Comparison of ENCODE assay signal across 28 mouse cellular contexts in genomic region chr7:103854669-103855068, GRCm38 (mm10). TPM values are rescaled to one million over a fixed set of nuclear protein-coding genes. Genes with fewer than 3 reads are reported as not detected.
DNase-seq lines count a peak whose midpoint lies in the region; ATAC-seq and TF ChIP-seq lines count a peak whose summit lies in the region.
"Had no signal": no experiment of that assay in that cellular context is flagged by ENCODE, and none has a peak within 500 bp of the region (broad histone marks: within the 10 kb centered on the region; RNA-seq: fewer than 3 reads in every experiment).

No protein-coding gene starts in this region.

- intact Hi-C loops in heart, postnatal 10 days (cut with DNase I) = no loop called here

- ATAC-seq in liver, embryonic 13.5 days (ENCODE audit: low read depth) = peak; percentile 31
- no peak for ATAC-seq in liver, postnatal 0 days
- ATAC-seq in cerebellum, adult (ENCODE audit: insufficient number of reproducible peaks, low FRiP score, low TSS enrichment) = no peak
- ATAC-seq: CD4-positive, CD25-positive, alpha-beta regulatory T cell, adult 4 months; forebrain, embryonic 14.5 days; intestine, embryonic 16.5 days; Patski had no signal

- TF ChIP-seq POLR2A in MEL (IDR thresholded peaks at IDR 0.05; ENCODE audit: control insufficient read depth in 1 of 2, insufficient read depth in 1 of 2, low read depth in 1 of 2, low read length in 2 of 2, poor library complexity in 1 of 2) = no peak

- no peak overlapping the region for H3K9ac ChIP-seq in MEL (ENCODE audit: control insufficient read depth, low read depth, low read length, poor library complexity, severe bottlenecking)
- H3K9ac ChIP-seq in liver, embryonic 13.5 days = peak overlapping the region; percentile 49
- H3K9ac ChIP-seq in liver, postnatal 0 days (replicated peaks) = no peak overlapping the region
- H3K9ac ChIP-seq: embryonic facial prominence, embryonic 12.5 days; heart, embryonic 15.5 days; hindbrain, embryonic 15.5 days had no signal

- TF ChIP-seq EP300 in MEL (IDR thresholded peaks at IDR 0.05; ENCODE audit: low read depth in 1 of 2, low read length in 2 of 2) = peak; percentile 89 to 91
- TF ChIP-seq EP300 in liver, postnatal 0 days (IDR thresholded peaks at IDR 0.05; ENCODE audit: low read depth) = peak; percentile 95

- WGBS in heart, embryonic 10.5 days = 54% methylated on average over 1 of the region's 1 CpGs
- 41% methylated on average over 1 of the region's 1 CpGs for WGBS in liver, embryonic 13.5 days (ENCODE audit: insufficient replicate concordance)
- WGBS in liver, postnatal 0 days (ENCODE audit: insufficient replicate concordance) = 49% methylated on average over 1 of the region's 1 CpGs

- no peak for DNase-seq in heart, embryonic 10.5 days (ENCODE audit: low spot score)
- no peak for DNase-seq in heart, postnatal 10 days
- peak; percentile 70 for DNase-seq in MEL (ENCODE audit: low read depth, low spot score)
- DNase-seq in liver, embryonic 13.5 days = no peak
- no peak for DNase-seq in liver, postnatal 0 days
- DNase-seq in adrenal gland, adult 8-10 months = no peak
- no peak for DNase-seq in T-cell, adult 2 months (ENCODE audit: low spot score)
- DNase-seq: adrenal gland, adult 2 months; adrenal gland, postnatal 36 days; B cell, adult 2 months; cerebellum, adult 11 months; cerebellum, adult 9-10 months; cerebellum, postnatal 25 days; gastrocnemius, postnatal 14 days; heart, postnatal 36 days had no signal

- no peak overlapping the region for H3K4me3 ChIP-seq in heart, embryonic 10.5 days
- H3K4me3 ChIP-seq in MEL (ENCODE audit: control insufficient read depth in 1 of 2, insufficient read depth in 1 of 2, low read depth in 2 of 2, low read length in 2 of 2) = no peak overlapping the region
- no peak overlapping the region for H3K4me3 ChIP-seq in liver, embryonic 13.5 days (replicated peaks)
- no peak overlapping the region for H3K4me3 ChIP-seq in liver, postnatal 0 days (ENCODE audit: low read depth, low read length)
- H3K4me3 ChIP-seq: embryonic facial prominence, embryonic 12.5 days; heart, embryonic 15.5 days; hindbrain, embryonic 15.5 days had no signal

- no peaks in the 10 kb centered on the region for H3K27me3 ChIP-seq in heart, embryonic 10.5 days (ENCODE audit: insufficient read depth, poor library complexity, severe bottlenecking)
- H3K27me3 ChIP-seq in MEL (ENCODE audit: control insufficient read depth in 1 of 2, insufficient read depth in 2 of 2, low read length in 2 of 2) = no peaks in the 10 kb centered on the region
- no peaks in the 10 kb centered on the region for H3K27me3 ChIP-seq in liver, embryonic 13.5 days
- H3K27me3 ChIP-seq in liver, postnatal 0 days (ENCODE audit: insufficient read depth, low read length) = no peaks in the 10 kb centered on the region
- H3K27me3 ChIP-seq: embryonic facial prominence, embryonic 12.5 days; heart, embryonic 15.5 days; hindbrain, embryonic 15.5 days; Patski had no signal

- TF ChIP-seq RAD21 in MEL (IDR thresholded peaks at IDR 0.05; ENCODE audit: low read depth, low read length) = no peak

- no peak for TF ChIP-seq CTCF in MEL (IDR thresholded peaks at IDR 0.05 in 2 of 3, conservative IDR thresholded peaks at IDR 0.05 in 1 of 3; ENCODE audit: control insufficient read depth in 1 of 3, insufficient read depth in 1 of 3, low read depth in 2 of 3, low read length in 3 of 3, poor library complexity in 1 of 3, severe bottlenecking in 1 of 3)
- no peak for TF ChIP-seq CTCF in liver, postnatal 0 days (IDR thresholded peaks at IDR 0.05; ENCODE audit: low read depth)

- no peaks in the 10 kb centered on the region for H3K9me3 ChIP-seq in heart, embryonic 10.5 days
- H3K9me3 ChIP-seq in MEL (replicated peaks; ENCODE audit: insufficient read depth, low read length) = no peaks in the 10 kb centered on the region
- no peaks in the 10 kb centered on the region for H3K9me3 ChIP-seq in liver, embryonic 13.5 days (replicated peaks)
- H3K9me3 ChIP-seq in liver, postnatal 0 days (ENCODE audit: low read length) = no peaks in the 10 kb centered on the region
- H3K9me3 ChIP-seq: embryonic facial prominence, embryonic 12.5 days; G1E; heart, embryonic 15.5 days; hindbrain, embryonic 15.5 days had no signal

- no peaks in the 10 kb centered on the region; the same call in 1 of the 2 replicates for H3K4me1 ChIP-seq in heart, embryonic 10.5 days
- peaks cover 9 to 24% of the 10 kb centered on the region in 2 experiments for H3K4me1 ChIP-seq in MEL (ENCODE audit: control insufficient read depth in 1 of 2, insufficient read depth in 2 of 2, low read length in 2 of 2)
- peaks cover 60% of the 10 kb centered on the region for H3K4me1 ChIP-seq in liver, embryonic 13.5 days (replicated peaks)
- no peaks in the 10 kb centered on the region; the same call in 1 of the 2 replicates for H3K4me1 ChIP-seq in liver, postnatal 0 days (ENCODE audit: insufficient read depth)
- H3K4me1 ChIP-seq: embryonic facial prominence, embryonic 12.5 days; heart, embryonic 15.5 days; hindbrain, embryonic 15.5 days had no signal

- H3K36me3 ChIP-seq in heart, embryonic 10.5 days = no peaks in the 10 kb centered on the region
- H3K36me3 ChIP-seq in MEL (ENCODE audit: control insufficient read depth in 1 of 2, insufficient read depth in 2 of 2, low read length in 2 of 2) = peaks cover 0 to 24% of the 10 kb centered on the region in 2 experiments; a peak in 2 of 4 replicates
- no peaks in the 10 kb centered on the region for H3K36me3 ChIP-seq in liver, embryonic 13.5 days
- no peaks in the 10 kb centered on the region for H3K36me3 ChIP-seq in liver, postnatal 0 days (replicated peaks; ENCODE audit: insufficient read depth, low read length)
- H3K36me3 ChIP-seq: embryonic facial prominence, embryonic 12.5 days; G1E; heart, embryonic 15.5 days; hindbrain, embryonic 15.5 days had no signal

- H3K27ac ChIP-seq in heart, embryonic 10.5 days = 0 out of 2 replicates have a peak overlapping the region, but pooled peaks have one; percentile 19
- no peak overlapping the region for H3K27ac ChIP-seq in MEL (ENCODE audit: control insufficient read depth, low read depth, low read length)
- peak overlapping the region; percentile 78 for H3K27ac ChIP-seq in liver, embryonic 13.5 days
- H3K27ac ChIP-seq in liver, postnatal 0 days (ENCODE audit: low read depth) = peak overlapping the region; percentile 37; the same call in 1 of the 2 replicates
- H3K27ac ChIP-seq: embryonic facial prominence, embryonic 12.5 days; heart, embryonic 15.5 days; hindbrain, embryonic 15.5 days had no signal

- H3K4me2 ChIP-seq in liver, embryonic 13.5 days = no peak overlapping the region
- no peak overlapping the region for H3K4me2 ChIP-seq in liver, postnatal 0 days (ENCODE audit: low read depth, low read length)
- H3K4me2 ChIP-seq: embryonic facial prominence, embryonic 12.5 days; heart, embryonic 15.5 days; hindbrain, embryonic 15.5 days had no signal

- H3K79me2 ChIP-seq in MEL (ENCODE audit: control insufficient read depth, insufficient read depth, low read length, poor library complexity) = no peaks in the 10 kb centered on the region

RNA-seq across cellular contexts. Expression of gene Hbb-y, which starts 1.7 kb away (rescaled TPM):
- polyA plus RNA-seq in heart, embryonic 10.5 days (2016; fragmentation: Nextera tagmentation; extraction: Ambion mirVana) = 17,516 and 23,478 TPM in 2 replicates
- total RNA-seq in heart, postnatal 10 days (2021) = not detected
- total RNA-seq in MEL (2012; rRNA removed) = not detected in 2 replicates
- polyA plus RNA-seq in MEL (2012; ENCODE audit: insufficient read depth in 1 of 2, insufficient read length in 2 of 2, low read depth in 1 of 2, low replicate concordance in 2 of 2, missing spikeins in 1 of 2) = under 1 TPM in 1 of 2 experiments, not detected in 1; 0.11 TPM
- 3,309 and 4,306 TPM in 2 replicates for polyA plus RNA-seq in liver, embryonic 13.5 days (2015; fragmentation: Nextera tagmentation; extraction: Ambion mirVana)
- 5.5 and 5.6 TPM in 2 replicates for polyA plus RNA-seq in liver, postnatal 0 days (2015; fragmentation: Nextera tagmentation; extraction: Ambion mirVana)
- total RNA-seq in adrenal gland, adult 8-10 months (2022) = not detected
- total RNA-seq: adrenal gland, adult 2 months; adrenal gland, postnatal 36 days; G1E; gastrocnemius, postnatal 14 days; heart, adult 8-10 months; heart, postnatal 36 days had no signal
- polyA plus RNA-seq: adrenal gland, adult 2 months; CD4-positive, CD25-positive, alpha-beta regulatory T cell, adult 4 months; G1E; gonadal fat pad, adult 2 months; Patski had no signal

RNA-seq across cellular contexts. Expression of gene Hbb-bh1, which starts 11.7 kb away (rescaled TPM):
- 8,898 and 9,884 TPM in 2 replicates for polyA plus RNA-seq in heart, embryonic 10.5 days (2016; fragmentation: Nextera tagmentation; extraction: Ambion mirVana)
- total RNA-seq in heart, postnatal 10 days (2021) = not detected
- total RNA-seq in MEL (2012; rRNA removed) = not detected in 2 replicates
- under 1 TPM in 1 of 2 experiments, not detected in 1; 0.15 TPM for polyA plus RNA-seq in MEL (2012; ENCODE audit: insufficient read depth in 1 of 2, insufficient read length in 2 of 2, low read depth in 1 of 2, low replicate concordance in 2 of 2, missing spikeins in 1 of 2)
- polyA plus RNA-seq in liver, embryonic 13.5 days (2015; fragmentation: Nextera tagmentation; extraction: Ambion mirVana) = 367 and 436 TPM in 2 replicates
- polyA plus RNA-seq in liver, postnatal 0 days (2015; fragmentation: Nextera tagmentation; extraction: Ambion mirVana) = 1.8 and 2.5 TPM in 2 replicates
- total RNA-seq in adrenal gland, adult 8-10 months (2022) = not detected
- total RNA-seq: adrenal gland, adult 2 months; adrenal gland, postnatal 36 days; gastrocnemius, postnatal 14 days; heart, adult 8-10 months; heart, postnatal 36 days had no signal
- polyA plus RNA-seq: adrenal gland, adult 2 months; CD4-positive, CD25-positive, alpha-beta regulatory T cell, adult 4 months; cortical plate, adult 2 months; G1E; gonadal fat pad, adult 2 months; Patski had no signal

RNA-seq across cellular contexts. Expression of gene Hbb-bh2, which starts 14.3 kb away (rescaled TPM):
- polyA plus RNA-seq in heart, embryonic 10.5 days (2016; fragmentation: Nextera tagmentation; extraction: Ambion mirVana) = 0.28 and 1.2 TPM in 2 replicates
- not detected for total RNA-seq in heart, postnatal 10 days (2021)
- total RNA-seq in MEL (2012; rRNA removed) = not detected in 2 replicates
- polyA plus RNA-seq in MEL (2012; ENCODE audit: insufficient read depth in 1 of 2, insufficient read length in 2 of 2, low read depth in 1 of 2, low replicate concordance in 2 of 2, missing spikeins in 1 of 2) = not detected
- polyA plus RNA-seq in liver, embryonic 13.5 days (2015; fragmentation: Nextera tagmentation; extraction: Ambion mirVana) = 0.32 and 0.36 TPM in 2 replicates
- not detected in 2 replicates for polyA plus RNA-seq in liver, postnatal 0 days (2015; fragmentation: Nextera tagmentation; extraction: Ambion mirVana)
- not detected for total RNA-seq in adrenal gland, adult 8-10 months (2022)
- total RNA-seq: adrenal gland, adult 2 months; adrenal gland, postnatal 36 days; G1E; gastrocnemius, postnatal 14 days; heart, adult 8-10 months; heart, postnatal 36 days had no signal
- polyA plus RNA-seq: adrenal gland, adult 2 months; CD4-positive, CD25-positive, alpha-beta regulatory T cell, adult 4 months; cortical plate, adult 2 months; forebrain, embryonic 14.5 days; G1E; gonadal fat pad, adult 2 months; heart, embryonic 15.5 days; hindbrain, embryonic 11.5 days; hindbrain, embryonic 15.5 days; intestine, embryonic 16.5 days; Patski had no signal

RNA-seq across cellular contexts. Expression of gene Hbb-bs, which starts 26.8 kb away (rescaled TPM):
- polyA plus RNA-seq in heart, embryonic 10.5 days (2016; fragmentation: Nextera tagmentation; extraction: Ambion mirVana) = 173 and 274 TPM in 2 replicates
- total RNA-seq in heart, postnatal 10 days (2021) = 1,000 to 10,000 TPM; 4,406 to 9,811 TPM
- total RNA-seq in MEL (2012; rRNA removed) = 79.0 and 138 TPM in 2 replicates
- polyA plus RNA-seq in MEL (2012; ENCODE audit: insufficient read depth in 1 of 2, insufficient read length in 2 of 2, low read depth in 1 of 2, low replicate concordance in 2 of 2, missing spikeins in 1 of 2) = 100 to 1,000 TPM in 1 of 2 experiments, not detected in 1; 208 TPM
- polyA plus RNA-seq in liver, embryonic 13.5 days (2015; fragmentation: Nextera tagmentation; extraction: Ambion mirVana) = 91,050 and 104,119 TPM in 2 replicates
- polyA plus RNA-seq in liver, postnatal 0 days (2015; fragmentation: Nextera tagmentation; extraction: Ambion mirVana) = 51,353 and 55,260 TPM in 2 replicates
- total RNA-seq in adrenal gland, adult 8-10 months (2022) = 1,000 to 10,000 TPM in 1 of 4 experiments, 100 to 1,000 TPM in 3; 738 to 2,114 (median 834) TPM
- polyA plus RNA-seq: Patski had no signal

RNA-seq across cellular contexts. Expression of gene Olfr66, which starts 31.4 kb away (rescaled TPM):
- polyA plus RNA-seq in heart, embryonic 10.5 days (2016; fragmentation: Nextera tagmentation; extraction: Ambion mirVana) = not detected in 2 replicates
- not detected for total RNA-seq in heart, postnatal 10 days (2021)
- total RNA-seq in MEL (2012; rRNA removed) = not detected in 2 replicates
- polyA plus RNA-seq in MEL (2012; ENCODE audit: insufficient read depth in 1 of 2, insufficient read length in 2 of 2, low read depth in 1 of 2, low replicate concordance in 2 of 2, missing spikeins in 1 of 2) = not detected
- not detected in 2 replicates for polyA plus RNA-seq in liver, embryonic 13.5 days (2015; fragmentation: Nextera tagmentation; extraction: Ambion mirVana)
- polyA plus RNA-seq in liver, postnatal 0 days (2015; fragmentation: Nextera tagmentation; extraction: Ambion mirVana) = not detected in 2 replicates
- total RNA-seq in adrenal gland, adult 8-10 months (2022) = not detected
- total RNA-seq: adrenal gland, adult 2 months; adrenal gland, postnatal 36 days; G1E; gastrocnemius, postnatal 14 days; heart, adult 8-10 months; heart, postnatal 36 days had no signal
- polyA plus RNA-seq: adrenal gland, adult 2 months; cortical plate, adult 2 months; embryonic facial prominence, embryonic 12.5 days; forebrain, embryonic 14.5 days; G1E; gonadal fat pad, adult 2 months; heart, embryonic 15.5 days; hindbrain, embryonic 11.5 days; hindbrain, embryonic 15.5 days; intestine, embryonic 16.5 days; Patski had no signal

Comparison
In these comparisons a context has a peak if more than half of its experiments do, and no peak if none do; other contexts are left out.
1. RNA of gene Hbb-y, which starts 1.7 kb away (polyA plus RNA-seq): 17,516 to 23,478 TPM in heart, embryonic 10.5 days and 3,309 to 4,306 TPM in liver, embryonic 13.5 days; 5.5 to 5.6 TPM in liver, postnatal 0 days and 0.11 TPM in MEL; every median in the first group is over 100 times any median in the second.
2. RNA of gene Hbb-bh1, which starts 11.7 kb away (polyA plus RNA-seq): 8,898 to 9,884 TPM in heart, embryonic 10.5 days and 367 to 436 TPM in liver, embryonic 13.5 days; 1.8 to 2.5 TPM in liver, postnatal 0 days and 0.15 TPM in MEL; every median in the first group is over 100 times any median in the second.